Mouse (Mus musculus) cortical plate, adult 2 months (tissue): ENCODE results near the gene Dnaja2.

Experiments used
- CTCF ChIP-seq: fragments of 200-500 bp; IDR thresholded peaks from 2 replicates; pipeline ENCODE4 v1.5.1; 2011; ENCODE audit warnings: mild to moderate bottlenecking, control low read depth, low read length; ENCODE audit not compliant: insufficient read depth; ENCODE audit errors: extremely low read depth
- POLR2A ChIP-seq: fragments of 200-500 bp; IDR thresholded peaks from 2 replicates; pipeline ENCODE4 v1.6.1; 2011; ENCODE audit warnings: mild to moderate bottlenecking, low read length, control low read depth; ENCODE audit not compliant: insufficient read depth; ENCODE audit errors: extremely low read depth

DNA sequence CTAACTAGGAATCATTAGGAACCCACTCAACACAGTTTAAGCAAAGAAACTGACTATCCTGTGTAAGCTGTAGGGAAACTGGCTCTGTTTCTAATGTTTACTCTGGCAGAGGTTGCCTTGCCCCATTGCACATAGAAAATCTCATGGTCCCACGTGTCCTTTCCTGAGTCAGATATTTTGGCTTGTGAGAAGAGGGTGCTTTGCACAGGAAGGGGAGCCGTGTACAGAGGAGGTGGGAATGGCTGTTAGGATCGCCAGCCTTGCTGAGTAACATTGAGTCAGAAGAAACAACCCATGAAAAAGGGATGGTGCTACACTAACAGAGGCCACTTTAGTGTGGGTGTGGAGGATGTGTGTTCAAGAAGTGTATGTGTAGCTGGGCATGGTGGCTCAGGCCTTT is 26.2 kb downstream of the Dnaja2 start:
- TF ChIP-seq CTCF (no peak), POLR2A (no peak)
